ENCODE assay signal across 8 mouse cellular contexts in the genomic region with DNA sequence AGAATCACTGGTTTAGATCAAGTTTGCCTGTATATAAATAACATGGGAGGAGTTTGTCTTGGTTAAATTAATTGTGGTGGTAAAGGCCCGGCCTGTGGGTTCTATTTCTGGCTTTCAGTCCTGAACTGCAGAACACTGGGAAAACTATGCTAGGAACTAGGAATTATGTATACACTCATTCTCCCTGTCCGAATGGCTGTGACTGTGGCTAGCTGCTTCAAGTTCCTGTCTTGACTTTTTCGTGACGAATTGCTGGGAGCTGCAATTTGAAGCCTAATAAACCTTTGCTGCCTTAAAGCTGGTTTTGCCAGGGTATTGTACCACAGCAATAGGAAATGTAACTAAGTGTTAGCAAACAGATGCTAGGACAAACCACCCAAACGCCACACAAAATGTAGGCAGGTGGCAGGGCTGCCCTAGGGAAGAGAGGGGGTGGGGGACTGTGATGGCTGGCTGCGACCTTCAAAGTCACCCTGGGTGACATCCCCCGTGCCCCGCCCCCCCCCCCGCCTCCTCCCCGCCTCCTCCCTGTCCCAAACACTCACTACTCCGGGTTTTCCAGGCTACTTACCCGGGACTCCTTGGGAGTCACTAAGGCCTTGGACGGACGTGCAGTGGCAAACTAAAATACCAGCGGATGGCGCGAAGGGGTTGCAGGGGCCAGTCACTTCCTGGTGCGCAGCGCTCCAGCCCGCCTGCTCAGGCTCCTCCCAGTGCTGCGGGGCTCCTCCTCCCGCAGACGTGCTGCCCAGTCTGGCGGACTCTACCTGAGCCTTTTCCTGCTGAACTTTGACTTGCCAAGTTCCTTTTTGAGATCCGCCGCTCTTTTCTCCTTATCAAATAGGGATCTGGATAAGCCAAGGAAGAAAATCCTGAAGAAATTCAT. TPM values are rescaled to one million over a fixed set of nuclear protein-coding genes. Genes with fewer than 3 reads are reported as not detected.
DNase-seq lines count a peak whose midpoint lies in the region; ATAC-seq lines count a peak whose summit lies in the region.

A gene (minus strand): TSS at position 710 of the 886 bp plus-strand sequence.

- DNase-seq in layer of hippocampus, adult 11-12 months (ENCODE audit: low spot score): peak; percentile 35
- DNase-seq in layer of hippocampus, adult 9-10 months (ENCODE audit: low spot score): no peak
- peak; percentile 74 for DNase-seq in embryo, embryonic 10.5 days (ENCODE audit: low spot score)
- DNase-seq in gastrocnemius, postnatal 36 days: peak; percentile 46 to 52
- DNase-seq in intestine, embryonic 14.5 days (ENCODE audit: low spot score): peak; percentile 75
- DNase-seq in spleen, adult 12 weeks (ENCODE audit: low spot score): peak; percentile 57

- peak within 1 kb of the TSS; percentile 51 for H3K4me2 ChIP-seq in intestine, embryonic 14.5 days (ENCODE audit: low read length)
- H3K4me2 ChIP-seq in limb, embryonic 12.5 days: peak within 1 kb of the TSS; percentile 50
- peak within 1 kb of the TSS; percentile 45 for H3K4me2 ChIP-seq in midbrain, embryonic 12.5 days (replicated peaks)

- ATAC-seq in intestine, embryonic 14.5 days (replicated peaks; ENCODE audit: low FRiP score, low TSS enrichment, low read depth): peak; percentile 93
- ATAC-seq in limb, embryonic 12.5 days (ENCODE audit: insufficient number of reproducible peaks, insufficient read depth, low FRiP score, low TSS enrichment, low read depth): peak; percentile 76
- ATAC-seq in midbrain, embryonic 12.5 days (ENCODE audit: low FRiP score, low read depth): peak; percentile 87

- H3K27ac ChIP-seq in intestine, embryonic 14.5 days (ENCODE audit: low read depth): peak within 1 kb of the TSS; percentile 57
- peak within 1 kb of the TSS; percentile 86 for H3K27ac ChIP-seq in limb, embryonic 12.5 days
- peak within 1 kb of the TSS; percentile 43; the same call in 1 of the 2 replicates for H3K27ac ChIP-seq in midbrain, embryonic 12.5 days (replicated peaks)

- no peaks in the 10 kb centered on the region for H3K36me3 ChIP-seq in intestine, embryonic 14.5 days (ENCODE audit: control insufficient read depth, insufficient read depth, low read length)
- H3K36me3 ChIP-seq in limb, embryonic 12.5 days: no peaks in the 10 kb centered on the region
- H3K36me3 ChIP-seq in midbrain, embryonic 12.5 days: no peaks in the 10 kb centered on the region

- intact Hi-C loops in gastrocnemius, postnatal 36 days (cut with DNase I): no loop called here

- H3K9me3 ChIP-seq in intestine, embryonic 14.5 days (ENCODE audit: control insufficient read depth, low read length): no peaks in the 10 kb centered on the region
- no peaks in the 10 kb centered on the region for H3K9me3 ChIP-seq in limb, embryonic 12.5 days
- no peaks in the 10 kb centered on the region for H3K9me3 ChIP-seq in midbrain, embryonic 12.5 days

- peak within 1 kb of the TSS; percentile 36 for H3K4me3 ChIP-seq in intestine, embryonic 14.5 days (ENCODE audit: low read depth, low read length)
- H3K4me3 ChIP-seq in limb, embryonic 12.5 days (replicated peaks): peak within 1 kb of the TSS; percentile 41
- peak within 1 kb of the TSS; percentile 38 for H3K4me3 ChIP-seq in midbrain, embryonic 12.5 days

- WGBS in intestine, embryonic 14.5 days: 11% methylated on average over 23 of the region's 26 CpGs
- WGBS in limb, embryonic 12.5 days: 17% methylated on average over 23 of the region's 26 CpGs
- 23% methylated on average over 24 of the region's 26 CpGs for WGBS in midbrain, embryonic 12.5 days

- peak within 1 kb of the TSS; percentile 22; the same call in 1 of the 2 replicates for H3K9ac ChIP-seq in intestine, embryonic 14.5 days (ENCODE audit: low read length)
- peak within 1 kb of the TSS; percentile 27; the same call in 1 of the 2 replicates for H3K9ac ChIP-seq in limb, embryonic 12.5 days (replicated peaks)
- H3K9ac ChIP-seq in midbrain, embryonic 12.5 days (replicated peaks): 0 out of 2 replicates have a peak within 1 kb of the TSS, but pooled peaks have one; percentile 11

- no peaks in the 10 kb centered on the region for H3K27me3 ChIP-seq in intestine, embryonic 14.5 days (replicated peaks; ENCODE audit: control insufficient read depth, insufficient read depth, low read length)
- peaks cover 12% of the 10 kb centered on the region for H3K27me3 ChIP-seq in limb, embryonic 12.5 days
- H3K27me3 ChIP-seq in midbrain, embryonic 12.5 days: no peaks in the 10 kb centered on the region

- H3K4me1 ChIP-seq in intestine, embryonic 14.5 days (replicated peaks; ENCODE audit: control insufficient read depth, insufficient read depth, low read length): no peaks in the 10 kb centered on the region
- H3K4me1 ChIP-seq in limb, embryonic 12.5 days (replicated peaks): no peaks in the 10 kb centered on the region
- no peaks in the 10 kb centered on the region for H3K4me1 ChIP-seq in midbrain, embryonic 12.5 days

RNA-seq across cellular contexts. Expression of the gene that starts here (rescaled TPM):
- 10 to 100 TPM; 11.1 to 12.7 TPM for total RNA-seq in gastrocnemius, postnatal 36 days (2021)
- 24.3 and 24.4 TPM in 2 replicates for polyA plus RNA-seq in intestine, embryonic 14.5 days (2014; fragmentation: Nextera tagmentation; extraction: Ambion mirVana)
- polyA plus RNA-seq in limb, embryonic 12.5 days (2016; fragmentation: Nextera tagmentation; extraction: Ambion mirVana): 10.5 and 11.2 TPM in 2 replicates
- 6.2 and 9.0 TPM in 2 replicates for polyA plus RNA-seq in midbrain, embryonic 12.5 days (2016; fragmentation: Nextera tagmentation; extraction: Ambion mirVana)
